Mouse (Mus musculus): ENCODE data around the gene Adamts8. TPM values are rescaled to one million over a fixed set of nuclear protein-coding genes. Genes with fewer than 3 reads are reported as not detected.

Gene Adamts8
- polyA plus RNA-seq, 1 experiment from 2014 or later = 0.57 TPM

DNA sequence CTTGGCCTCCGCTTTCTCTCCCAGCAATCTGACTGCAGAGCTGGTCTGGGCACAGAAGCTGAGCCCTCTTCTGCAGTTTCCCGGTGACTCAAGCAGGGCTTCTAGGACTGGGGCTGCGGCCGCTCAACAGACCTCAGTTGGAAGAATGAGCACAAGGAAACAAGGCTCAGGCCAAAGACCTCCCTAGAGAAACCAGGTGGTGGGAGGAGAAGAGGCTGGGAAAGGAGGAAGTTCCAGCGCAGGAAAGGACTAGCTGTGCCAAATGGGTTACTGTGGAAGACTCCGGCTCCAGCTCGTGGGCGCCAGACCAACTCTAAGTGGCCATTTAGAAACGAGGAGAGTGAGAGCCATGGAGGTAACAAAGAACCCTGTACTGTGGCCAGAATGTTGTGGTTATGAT is 22.7 kb upstream of the Adamts8 start:
- DNase-seq (ENCODE audit: low spot score, missing footprints) = no peak
- H3K4me2 ChIP-seq = no peak overlapping the region
- H3K4me1 ChIP-seq (ENCODE audit: control insufficient read depth, insufficient read depth, low read length) = peaks cover 3% of the 10 kb centered on the region; the same call in 1 of the 2 replicates
- peaks cover 19% of the 10 kb centered on the region for H3K27me3 ChIP-seq (ENCODE audit: control insufficient read depth, insufficient read depth, low read length)
- H3K27ac ChIP-seq (ENCODE audit: low read depth, low read length) = no peak overlapping the region
- H3K4me3 ChIP-seq (ENCODE audit: low read depth, low read length) = no peak overlapping the region
- no peaks in the 10 kb centered on the region for H3K9me3 ChIP-seq (ENCODE audit: control insufficient read depth, low read length)
- WGBS = 83% methylated on average over 9 of the region's 9 CpGs
- H3K9ac ChIP-seq (ENCODE audit: low read length) = no peak overlapping the region
- H3K36me3 ChIP-seq (ENCODE audit: control insufficient read depth, insufficient read depth, low read length) = no peaks in the 10 kb centered on the region
- ATAC-seq (ENCODE audit: low FRiP score) = no peak

DNA sequence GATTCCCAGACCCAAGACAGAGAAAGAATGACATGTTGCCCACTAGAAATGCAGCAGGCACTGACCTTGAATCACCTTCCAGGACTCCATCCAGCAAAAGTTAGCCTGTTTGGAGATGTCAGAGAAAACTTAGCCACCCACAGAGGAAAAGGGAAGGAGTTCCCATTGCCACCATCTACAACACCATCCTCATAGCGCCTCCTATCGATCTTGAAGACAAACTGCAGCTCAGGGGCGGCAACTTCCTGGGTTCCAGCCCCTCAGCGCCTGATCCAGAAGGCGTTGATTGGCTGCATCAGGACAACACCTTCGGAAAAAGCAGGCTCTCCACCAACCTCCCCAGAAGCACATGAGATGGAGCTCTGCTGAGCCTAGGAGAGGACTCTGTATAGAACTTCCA is 21.6 kb upstream of the Adamts8 start:
- Histone ChIP-seq H3K36me3 (ENCODE audit: control insufficient read depth, insufficient read depth, low read length) (no peaks in the 10 kb centered on the region), H3K9ac (ENCODE audit: low read length) (no peak overlapping the region), H3K4me1 (ENCODE audit: control insufficient read depth, insufficient read depth, low read length) (peaks cover 3% of the 10 kb centered on the region; the same call in 1 of the 2 replicates), H3K27ac (ENCODE audit: low read depth, low read length) (no peak overlapping the region), H3K4me3 (ENCODE audit: low read depth, low read length) (no peak overlapping the region), H3K27me3 (ENCODE audit: control insufficient read depth, insufficient read depth, low read length) (peaks cover 19% of the 10 kb centered on the region), H3K9me3 (ENCODE audit: control insufficient read depth, low read length) (no peaks in the 10 kb centered on the region), H3K4me2 (no peak overlapping the region)
- DNase-seq (ENCODE audit: low spot score, missing footprints) (no peak), ATAC-seq (ENCODE audit: low FRiP score) (no peak)
- WGBS = 26% methylated on average over 6 of the region's 6 CpGs

- ATAC-seq (ENCODE audit: low FRiP score) = peak; percentile 57; the same call in 1 of the 2 replicates
- peak; percentile 94 for DNase-seq (ENCODE audit: low spot score, missing footprints)
- WGBS = 4% methylated on average over 56 of the region's 56 CpGs
Measured at GRCm38 (mm10) chr9:30921261-30922103, 20.9 kb upstream of the Adamts8 start.

DNA sequence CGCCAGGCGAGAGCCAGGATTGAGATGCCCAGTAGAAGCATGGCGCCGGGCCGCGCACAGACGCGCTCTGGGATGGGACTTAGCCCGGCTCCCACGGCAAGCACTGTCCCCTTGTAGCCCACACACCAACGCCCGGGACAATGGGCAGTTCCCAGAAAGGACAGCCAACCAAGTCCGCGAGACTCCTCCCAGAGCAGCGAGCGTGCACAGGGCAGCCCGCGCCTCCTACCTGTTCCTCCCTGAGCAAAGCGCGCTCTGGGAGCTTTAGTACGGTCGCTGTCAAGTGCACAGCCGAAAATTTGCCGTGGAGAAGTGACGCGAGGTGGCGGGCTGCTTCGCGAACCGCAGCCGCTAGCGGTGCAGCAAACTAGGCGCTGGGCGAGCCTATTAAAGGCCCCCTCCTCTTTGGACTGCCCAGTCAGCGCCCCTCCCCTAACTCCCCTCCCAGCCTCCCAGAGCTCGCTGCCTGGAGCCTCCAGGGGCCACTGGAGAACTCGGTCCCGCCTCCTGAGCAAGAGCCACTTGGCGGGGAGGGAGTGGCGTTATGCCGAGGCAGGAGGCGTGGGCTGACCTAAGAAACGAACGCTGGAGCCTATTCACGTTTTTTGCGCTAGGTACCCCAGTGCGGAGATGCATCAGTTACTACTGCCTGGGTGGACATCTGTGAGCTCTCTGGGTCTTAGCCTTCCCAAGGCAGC is 20.0 kb upstream of the Adamts8 start, which contains the start of gene Adamts15:
TSS of gene Adamts15 (minus strand) at position 256 of the 698 bp plus-strand sequence.
- H3K4me2 ChIP-seq = peak within 1 kb of the TSS; percentile 82
- peak; percentile 96 for DNase-seq (ENCODE audit: low spot score, missing footprints)
- peak; percentile 85 for ATAC-seq (ENCODE audit: low FRiP score)
- H3K27me3 ChIP-seq (ENCODE audit: control insufficient read depth, insufficient read depth, low read length) = peaks cover 19% of the 10 kb centered on the region
- H3K9me3 ChIP-seq (ENCODE audit: control insufficient read depth, low read length) = no peaks in the 10 kb centered on the region
- peak within 1 kb of the TSS; percentile 42 for H3K4me3 ChIP-seq (ENCODE audit: low read depth, low read length)
- H3K27ac ChIP-seq (ENCODE audit: low read depth, low read length) = no peak within 1 kb of the TSS
- WGBS = under 1% methylated on average over 47 of the region's 47 CpGs
- H3K9ac ChIP-seq (ENCODE audit: low read length) = peak within 1 kb of the TSS; percentile 15; the same call in 1 of the 2 replicates
- no peaks in the 10 kb centered on the region for H3K36me3 ChIP-seq (ENCODE audit: control insufficient read depth, insufficient read depth, low read length)
- peaks cover 3% of the 10 kb centered on the region; the same call in 1 of the 2 replicates for H3K4me1 ChIP-seq (ENCODE audit: control insufficient read depth, insufficient read depth, low read length)

More at GRCm38 (mm10) chr9:30921261-30922103, 20.9 kb upstream of the Adamts8 start:
- Histone ChIP-seq H3K36me3 (ENCODE audit: control insufficient read depth, insufficient read depth, low read length) (no peaks in the 10 kb centered on the region), H3K27me3 (ENCODE audit: control insufficient read depth, insufficient read depth, low read length) (peaks cover 19% of the 10 kb centered on the region), H3K4me2 (peak overlapping the region; percentile 82), H3K27ac (ENCODE audit: low read depth, low read length) (no peak overlapping the region), H3K9me3 (ENCODE audit: control insufficient read depth, low read length) (no peaks in the 10 kb centered on the region), H3K4me1 (ENCODE audit: control insufficient read depth, insufficient read depth, low read length) (peaks cover 3% of the 10 kb centered on the region; the same call in 1 of the 2 replicates), H3K9ac (ENCODE audit: low read length) (peak overlapping the region; percentile 15; the same call in 1 of the 2 replicates), H3K4me3 (ENCODE audit: low read depth, low read length) (peak overlapping the region; percentile 42)

DNA sequence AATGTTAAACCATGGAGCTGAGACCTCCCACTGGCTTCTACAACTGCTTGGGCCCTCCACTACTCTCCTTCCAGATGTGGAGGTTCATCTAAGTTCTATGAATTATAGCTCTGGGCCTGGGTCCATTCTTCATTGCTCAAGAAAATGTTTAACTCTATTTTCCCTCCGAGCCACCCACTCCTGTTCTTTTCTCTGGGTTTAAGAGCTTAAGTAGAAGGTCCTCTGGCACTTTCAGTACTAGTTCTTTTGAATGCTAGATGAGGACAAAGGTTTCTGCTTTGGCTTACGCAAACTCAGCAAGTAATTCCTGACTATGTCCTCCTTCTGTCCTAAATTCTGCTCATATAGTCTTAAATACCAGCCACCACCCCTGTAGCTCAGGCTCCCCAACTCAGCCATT is 13.6 kb upstream of the Adamts8 start:
- 93% methylated on average over 2 of the region's 2 CpGs for WGBS
- DNase-seq (ENCODE audit: low spot score, missing footprints) (no peak), ATAC-seq (ENCODE audit: low FRiP score) (no peak)
- Histone ChIP-seq H3K27me3 (ENCODE audit: control insufficient read depth, insufficient read depth, low read length) (no peaks in the 10 kb centered on the region), H3K27ac (ENCODE audit: low read depth, low read length) (no peak overlapping the region), H3K4me3 (ENCODE audit: low read depth, low read length) (no peak overlapping the region), H3K36me3 (ENCODE audit: control insufficient read depth, insufficient read depth, low read length) (no peaks in the 10 kb centered on the region), H3K4me2 (no peak overlapping the region), H3K4me1 (ENCODE audit: control insufficient read depth, insufficient read depth, low read length) (no peaks in the 10 kb centered on the region), H3K9ac (ENCODE audit: low read length) (no peak overlapping the region), H3K9me3 (ENCODE audit: control insufficient read depth, low read length) (no peaks in the 10 kb centered on the region)

DNA sequence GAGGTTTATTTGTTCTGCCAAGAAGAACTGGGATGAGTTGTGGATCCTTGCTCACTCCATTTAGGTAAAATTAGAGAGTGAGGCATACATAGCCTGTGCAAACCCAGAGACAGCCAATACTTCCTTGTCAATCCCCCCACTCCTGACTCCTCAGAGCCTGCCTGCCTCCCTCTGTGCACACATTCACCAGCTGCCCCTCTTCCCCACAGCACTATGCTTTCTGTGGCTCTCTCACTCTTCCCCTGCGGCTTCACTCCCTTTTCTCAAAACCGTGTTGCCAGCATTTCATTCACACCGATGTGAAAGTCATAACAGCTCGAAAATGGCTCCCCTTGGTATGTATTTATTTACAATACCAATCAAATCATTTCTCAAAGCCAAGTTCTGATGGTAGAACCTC is 10.0 kb upstream of the Adamts8 start:
- Histone ChIP-seq H3K27ac (ENCODE audit: low read depth, low read length) (no peak overlapping the region), H3K9ac (ENCODE audit: low read length) (no peak overlapping the region), H3K9me3 (ENCODE audit: control insufficient read depth, low read length) (no peaks in the 10 kb centered on the region), H3K4me1 (ENCODE audit: control insufficient read depth, insufficient read depth, low read length) (no peaks in the 10 kb centered on the region), H3K36me3 (ENCODE audit: control insufficient read depth, insufficient read depth, low read length) (no peaks in the 10 kb centered on the region), H3K27me3 (ENCODE audit: control insufficient read depth, insufficient read depth, low read length) (no peaks in the 10 kb centered on the region), H3K4me2 (no peak overlapping the region), H3K4me3 (ENCODE audit: low read depth, low read length) (no peak overlapping the region)
- ATAC-seq (ENCODE audit: low FRiP score) (no peak), DNase-seq (ENCODE audit: low spot score, missing footprints) (peak; percentile 78)
- 84% methylated on average over 4 of the region's 4 CpGs for WGBS

- H3K36me3 ChIP-seq (ENCODE audit: control insufficient read depth, insufficient read depth, low read length) = no peaks in the 10 kb centered on the region
- DNase-seq (ENCODE audit: low spot score, missing footprints) (no peak), ATAC-seq (ENCODE audit: low FRiP score) (no peak)
- no peaks in the 10 kb centered on the region for H3K27me3 ChIP-seq (ENCODE audit: control insufficient read depth, insufficient read depth, low read length)
- WGBS = 81% methylated on average over 6 of the region's 6 CpGs
- H3K4me1 ChIP-seq (ENCODE audit: control insufficient read depth, insufficient read depth, low read length) = no peaks in the 10 kb centered on the region
- no peak overlapping the region for H3K9ac ChIP-seq (ENCODE audit: low read length)
- no peaks in the 10 kb centered on the region for H3K9me3 ChIP-seq (ENCODE audit: control insufficient read depth, low read length)
- H3K4me3 ChIP-seq (ENCODE audit: low read depth, low read length) = no peak overlapping the region
- H3K27ac ChIP-seq (ENCODE audit: low read depth, low read length) = no peak overlapping the region
- H3K4me2 ChIP-seq = no peak overlapping the region
Measured at GRCm38 (mm10) chr9:30934827-30935226, 7.5 kb upstream of the Adamts8 start.

- H3K36me3 ChIP-seq (ENCODE audit: control insufficient read depth, insufficient read depth, low read length) = no peaks in the 10 kb centered on the region
- ATAC-seq (ENCODE audit: low FRiP score) (peak; percentile 54; the same call in 1 of the 2 replicates), DNase-seq (ENCODE audit: low spot score, missing footprints) (peak; percentile 90)
- H3K4me1 ChIP-seq (ENCODE audit: control insufficient read depth, insufficient read depth, low read length) = no peaks in the 10 kb centered on the region
- no peaks in the 10 kb centered on the region for H3K9me3 ChIP-seq (ENCODE audit: control insufficient read depth, low read length)
- WGBS = 40% methylated on average over 9 of the region's 9 CpGs
- no peak overlapping the region for H3K27ac ChIP-seq (ENCODE audit: low read depth, low read length)
- no peak overlapping the region for H3K4me3 ChIP-seq (ENCODE audit: low read depth, low read length)
- no peak overlapping the region for H3K9ac ChIP-seq (ENCODE audit: low read length)
- peaks cover 14% of the 10 kb centered on the region for H3K27me3 ChIP-seq (ENCODE audit: control insufficient read depth, insufficient read depth, low read length)
- H3K4me2 ChIP-seq = no peak overlapping the region
Measured at GRCm38 (mm10) chr9:30936674-30937438, 5.5 kb upstream of the Adamts8 start.

Data from midbrain, embryonic 11.5 days (tissue).